Mouse (Mus musculus) liver, embryonic 14.5 days (tissue): ENCODE results near the gene Iqschfp. TPM values are rescaled to one million over a fixed set of nuclear protein-coding genes. Genes with fewer than 3 reads are reported as not detected.

Experiments used
- ATAC-seq: fragments of 200-750 bp; cut with Nextera tagmentation; 2 replicates; pipeline ENCODE4 v1.8.0; 2017; ENCODE audit warnings: moderate number of reproducible peaks, mild to moderate bottlenecking, moderate library complexity; ENCODE audit not compliant: insufficient read depth
- DNase-seq, 3 experiments: peaks; one replicate each; pipeline ENCODE4 v3.0.0-alpha.2; 2012 to 2013; ENCODE audit warnings: low read depth in 3 of 3, low spot score in 3 of 3
- H3K27ac ChIP-seq: fragments of 300-500 bp; sonication (generic); 2 replicates; pipeline ENCODE4 v1.5.1; 2014; ENCODE audit warnings: moderate library complexity, mild to moderate bottlenecking, control low read depth, inconsistent platforms
- H3K27me3 ChIP-seq: fragments of 300-500 bp; sonication (generic); 2 replicates; pipeline ENCODE4 v1.6.1; 2014; ENCODE audit warnings: mild to moderate bottlenecking, low read length, moderate library complexity; ENCODE audit not compliant: control insufficient read depth, insufficient read depth
- H3K36me3 ChIP-seq: fragments of 300-500 bp; sonication (generic); replicated peaks from 2 replicates; pipeline ENCODE4 v1.6.1; 2014; ENCODE audit warnings: low read depth; ENCODE audit not compliant: control insufficient read depth, insufficient read depth
- H3K4me1 ChIP-seq, 2 experiments: fragments of 200-500 bp in 1 of 2; fragments of 300-500 bp in 1 of 2; sonication (generic) in 1 of 2; replicated peaks; 2 replicates each; pipeline ENCODE4 v1.6.1; 2012 to 2014; ENCODE audit warnings: antibody characterized with exemption in 1 of 2, inconsistent platforms in 1 of 2, low read length in 1 of 2; ENCODE audit not compliant: control insufficient read depth in 2 of 2, insufficient read depth in 2 of 2
- H3K4me2 ChIP-seq: fragments of 300-500 bp; sonication (generic); 2 replicates; pipeline ENCODE4 v1.6.1; 2014; ENCODE audit warnings: low read depth, mild to moderate bottlenecking, control low read depth, moderate library complexity
- H3K4me3 ChIP-seq, 2 experiments: fragments of 200-500 bp in 1 of 2; fragments of 300-500 bp in 1 of 2; sonication (generic) in 1 of 2; 2 replicates each; pipeline ENCODE4 v1.5.1; 2012 to 2014; ENCODE audit warnings: low read depth in 2 of 2, low read length in 2 of 2, mild to moderate bottlenecking in 2 of 2, control low read depth in 1 of 2, inconsistent platforms in 1 of 2, moderate library complexity in 1 of 2; ENCODE audit not compliant: insufficient read depth in 1 of 2
- H3K9ac ChIP-seq: fragments of 300-500 bp; sonication (generic); replicated peaks from 2 replicates; pipeline ENCODE4 v1.6.1; 2014; ENCODE audit warnings: mild to moderate bottlenecking, control low read depth, moderate library complexity
- H3K9me3 ChIP-seq: fragments of 300-500 bp; sonication (generic); 2 replicates; pipeline ENCODE4 v1.6.1; 2016; ENCODE audit warnings: low read length, mixed read lengths; ENCODE audit not compliant: control insufficient read depth
- CTCF ChIP-seq: IDR thresholded peaks from 2 replicates; pipeline ENCODE4 v1.5.1; 2016; ENCODE audit warnings: antibody characterized with exemption, low read depth, control low read depth
- EP300 ChIP-seq: IDR thresholded peaks from 2 replicates; pipeline ENCODE4 v1.6.1; 2016; ENCODE audit warnings: antibody characterized with exemption, low read depth
- WGBS: fragments of 180-500 bp; shearing (Covaris S2); extraction: QIAGEN DNeasy Blood & Tissue Kit; methylation state at CpG from one replicate; pipeline ENCODE4 v1.1.7; 2014; ENCODE audit not compliant: insufficient replicate concordance; 5-methylcytosine and 5-hydroxymethylcytosine counted together
- polyA plus RNA-seq, 2 experiments: library from polyadenylated mRNA; depleted of rRNA in 1 of 2; stranded (reverse) in 1 of 2; unstranded in 1 of 2; fragments of >200 nt; fragmentation: Nextera tagmentation in 1 of 2; extraction: Ambion mirVana in 1 of 2; gene quantifications; 2 replicates each; pipeline versions ENCODE4 v1.2.1 to v1.2.3; 2012 to 2014

Iqschfp gene
- polyA plus RNA-seq, 2 experiments = not detected

GRCm38 (mm10) chr3:67930424-67931133, 38.5 kb downstream of the Iqschfp start:
- no peak for DNase-seq
- Histone ChIP-seq H3K4me2 (no peak overlapping the region), H3K4me3 (no peak overlapping the region), H3K9ac (no peak overlapping the region), H3K27me3 (no peaks in the 10 kb centered on the region), H3K9me3 (no peaks in the 10 kb centered on the region), H3K4me1 (no peaks in the 10 kb centered on the region), H3K36me3 (no peaks in the 10 kb centered on the region), H3K27ac (no peak overlapping the region)
- TF ChIP-seq CTCF (no peak), EP300 (no peak)
- WGBS = 64% methylated on average over 10 of the region's 10 CpGs
- no peak for ATAC-seq

DNA sequence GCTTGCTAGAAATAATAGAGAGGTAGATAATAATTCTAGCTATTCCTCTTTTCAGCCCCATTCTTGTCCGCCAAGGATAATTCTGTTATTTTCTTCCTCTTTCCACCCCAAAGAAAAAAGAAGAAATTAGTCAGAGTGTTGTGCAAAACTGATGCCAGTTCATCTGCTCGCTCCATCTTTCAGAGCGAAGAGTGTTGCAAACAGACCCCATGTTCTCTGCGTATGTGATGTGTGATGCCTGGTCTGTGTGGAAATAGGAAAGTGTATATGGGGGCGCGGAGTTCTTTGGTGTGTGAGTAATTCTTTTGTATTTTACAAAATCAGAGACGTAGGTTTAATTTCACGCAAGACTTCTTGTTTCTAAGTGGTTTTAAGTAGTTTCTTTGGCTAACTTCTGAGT, 39.1 kb downstream of the Iqschfp start:
- no peaks in the 10 kb centered on the region for H3K4me1 ChIP-seq
- no peak overlapping the region for H3K9ac ChIP-seq
- no peak overlapping the region for H3K4me2 ChIP-seq
- no peak overlapping the region for H3K27ac ChIP-seq
- no peaks in the 10 kb centered on the region for H3K9me3 ChIP-seq
- no peak for TF ChIP-seq EP300
- TF ChIP-seq CTCF = no peak
- H3K36me3 ChIP-seq = no peaks in the 10 kb centered on the region
- H3K4me3 ChIP-seq = no peak overlapping the region
- no peak for DNase-seq
- ATAC-seq = no peak
- H3K27me3 ChIP-seq = no peaks in the 10 kb centered on the region
- 74% methylated on average over 8 of the region's 8 CpGs for WGBS

DNA sequence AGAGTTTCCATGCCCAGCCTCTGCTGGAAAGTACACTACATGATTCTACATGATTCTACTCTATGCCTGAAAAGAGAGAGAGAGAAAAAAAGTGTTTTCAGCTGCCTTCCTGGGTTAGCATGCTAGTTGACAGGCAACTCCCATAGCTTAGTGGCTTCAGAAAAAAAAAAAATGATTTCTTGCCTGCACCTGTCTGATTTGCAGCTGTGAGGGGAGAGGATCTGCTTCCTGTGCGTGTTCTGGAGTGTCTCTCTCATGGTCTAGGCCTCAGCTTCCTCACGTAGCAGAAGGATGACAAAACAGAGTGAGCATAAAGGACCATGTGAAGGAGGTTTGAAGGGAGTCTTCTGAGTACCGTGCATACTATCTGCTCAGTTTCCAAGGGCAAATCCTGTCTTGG, 39.9 kb downstream of the Iqschfp start:
- no peak overlapping the region for H3K4me2 ChIP-seq
- ATAC-seq (no peak), DNase-seq (no peak)
- no peak overlapping the region for H3K4me3 ChIP-seq
- H3K27me3 ChIP-seq = no peaks in the 10 kb centered on the region
- no peaks in the 10 kb centered on the region for H3K9me3 ChIP-seq
- H3K27ac ChIP-seq = no peak overlapping the region
- H3K4me1 ChIP-seq = no peaks in the 10 kb centered on the region
- 44% methylated on average over 3 of the region's 3 CpGs for WGBS
- H3K9ac ChIP-seq = no peak overlapping the region
- TF ChIP-seq CTCF (no peak), EP300 (no peak)
- no peaks in the 10 kb centered on the region for H3K36me3 ChIP-seq

GRCm38 (mm10) chr3:67935829-67936228, 43.8 kb downstream of the Iqschfp start:
- Histone ChIP-seq H3K4me3 (no peak overlapping the region), H3K4me1 (no peaks in the 10 kb centered on the region), H3K9me3 (no peaks in the 10 kb centered on the region), H3K27ac (no peak overlapping the region), H3K9ac (no peak overlapping the region), H3K27me3 (no peaks in the 10 kb centered on the region), H3K4me2 (no peak overlapping the region), H3K36me3 (no peaks in the 10 kb centered on the region)
- 42% methylated on average over 3 of the region's 3 CpGs for WGBS
- DNase-seq (no peak), ATAC-seq (no peak)
- TF ChIP-seq EP300 = no peak
- no peak for TF ChIP-seq CTCF

GRCm38 (mm10) chr3:67947000-67947399, 55.0 kb downstream of the Iqschfp start:
- Histone ChIP-seq H3K36me3 (no peaks in the 10 kb centered on the region), H3K9me3 (no peaks in the 10 kb centered on the region), H3K27ac (no peak overlapping the region), H3K4me3 (no peak overlapping the region), H3K27me3 (no peaks in the 10 kb centered on the region), H3K4me2 (no peak overlapping the region), H3K9ac (no peak overlapping the region), H3K4me1 (no peaks in the 10 kb centered on the region)
- ATAC-seq = no peak
- no peak for DNase-seq
- WGBS = 49% methylated on average over 2 of the region's 2 CpGs
- TF ChIP-seq EP300 (no peak), CTCF (no peak)
